Mouse (Mus musculus) thymus, postnatal 10 days (tissue): Measurements from ENCODE around the gene Smox.

ENCODE experiments used
- DNase-seq, 2 experiments: peaks; one replicate each; pipeline ENCODE4 v3.0.0; 2021; ENCODE audit warnings: low spot score in 2 of 2

Smox gene

DNA sequence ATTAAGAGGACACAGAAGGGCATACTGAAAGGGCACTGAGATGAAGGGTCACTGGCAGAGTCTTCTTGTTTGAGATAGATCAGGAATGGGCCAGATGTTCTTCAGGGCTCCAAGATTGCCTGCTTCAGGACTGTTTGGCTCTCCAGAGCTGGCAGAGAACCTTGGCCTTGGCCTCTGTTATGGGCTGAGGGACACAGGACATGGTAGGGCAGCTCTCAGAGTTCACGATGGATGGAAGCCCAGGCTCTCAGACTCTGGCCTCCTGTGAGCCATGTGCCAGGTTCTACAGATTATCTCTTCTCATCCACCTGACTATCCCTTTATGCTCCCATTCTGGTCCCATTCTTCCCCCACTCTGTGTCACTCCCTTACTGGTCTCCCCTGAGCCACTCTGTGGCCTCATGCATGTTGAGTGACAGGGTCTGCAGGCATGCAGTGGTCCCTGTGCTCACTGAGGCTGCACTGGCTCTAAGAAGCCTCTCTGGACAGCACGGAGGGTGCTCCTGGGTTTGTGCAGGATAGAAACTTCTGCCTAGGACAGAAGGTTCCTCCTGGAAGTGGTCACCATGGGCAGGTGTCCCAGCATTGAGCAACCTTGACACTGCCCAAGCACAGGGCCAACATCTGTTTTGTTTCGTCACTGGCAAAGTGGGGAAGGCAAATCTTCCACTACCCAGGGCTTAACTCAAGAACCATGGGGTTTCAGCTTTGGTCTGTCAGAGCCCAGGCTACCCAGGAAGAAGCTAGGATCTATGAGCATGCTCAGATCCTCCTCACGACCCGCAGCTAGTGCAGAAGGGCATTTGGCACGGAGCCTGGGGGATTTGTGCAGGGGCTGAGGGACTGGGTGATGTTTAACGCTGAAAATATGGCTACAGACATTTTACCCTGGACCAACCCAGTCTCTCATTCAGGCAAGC lies 60.7 kb downstream of the Smox start:
- DNase-seq: no peak

- DNase-seq: no peak
These were observed 61.6 kb downstream of the Smox start for GRCm38 (mm10) chr2:131552736-131553400.

GRCm38 (mm10) chr2:131557896-131558295 lies 66.6 kb downstream of the Smox start:
- no peak for DNase-seq

GRCm38 (mm10) chr2:131560205-131560919 lies 69.1 kb downstream of the Smox start:
- no peak for DNase-seq

- DNase-seq: no peak
These were observed 70.1 kb downstream of the Smox start for GRCm38 (mm10) chr2:131561344-131561870.

DNA sequence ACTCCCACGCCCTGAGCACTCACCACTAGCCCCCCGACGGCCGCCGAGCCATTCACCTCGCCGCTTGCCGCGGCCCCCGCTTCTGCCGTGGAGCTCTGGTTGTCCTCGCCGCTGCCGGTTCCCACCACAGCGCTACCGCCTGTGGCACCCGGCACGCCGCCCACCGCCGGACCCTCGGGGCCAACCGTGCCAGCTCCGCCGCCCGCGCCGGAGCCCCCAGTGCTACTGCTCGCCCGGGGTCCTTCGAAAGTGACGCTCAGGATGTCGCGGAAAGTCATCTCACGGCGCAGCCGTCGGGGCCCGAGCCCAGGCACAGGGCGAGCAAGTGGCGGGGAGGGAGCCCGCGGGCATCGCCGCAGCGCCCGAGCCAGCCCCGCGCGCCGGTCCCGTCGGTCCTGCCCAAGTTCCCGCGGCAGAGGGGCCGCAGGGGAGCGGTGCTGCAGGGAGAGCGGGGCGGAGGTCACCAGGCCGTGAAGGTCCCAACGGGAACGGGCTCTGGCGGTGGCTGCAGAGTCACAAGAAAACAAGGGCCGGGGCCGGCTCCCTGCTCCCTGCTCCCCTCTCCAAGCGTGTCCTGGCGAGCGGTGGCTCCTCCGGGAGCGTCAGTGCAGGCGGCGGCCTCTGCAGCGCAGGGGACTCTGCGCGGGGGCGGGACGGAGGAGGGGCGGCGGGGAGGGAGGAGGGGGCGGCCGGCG lies 70.7 kb downstream of the Smox start, which contains the start of gene Adra1d:
Gene Adra1d (minus strand): TSS at position 393 of the 695 bp plus-strand sequence.
- DNase-seq: no peak

GRCm38 (mm10) chr2:131562586-131563122 lies 71.4 kb downstream of the Smox start:
- DNase-seq: no peak
